Mouse (Mus musculus) erythroblast, embryonic 14.5 days (primary cell): Measurements from ENCODE around the gene Sh3rf3.

Experiments
- GATA1 ChIP-seq: IDR thresholded peaks from 2 replicates; pipeline ENCODE4 v1.6.1; 2012; ENCODE audit warnings: low read length, inconsistent platforms, mixed read lengths
- TAL1 ChIP-seq: IDR thresholded peaks from 3 replicates; pipeline ENCODE4 v1.6.1; 2012; ENCODE audit warnings: low read length, inconsistent platforms, mixed read lengths

DNA sequence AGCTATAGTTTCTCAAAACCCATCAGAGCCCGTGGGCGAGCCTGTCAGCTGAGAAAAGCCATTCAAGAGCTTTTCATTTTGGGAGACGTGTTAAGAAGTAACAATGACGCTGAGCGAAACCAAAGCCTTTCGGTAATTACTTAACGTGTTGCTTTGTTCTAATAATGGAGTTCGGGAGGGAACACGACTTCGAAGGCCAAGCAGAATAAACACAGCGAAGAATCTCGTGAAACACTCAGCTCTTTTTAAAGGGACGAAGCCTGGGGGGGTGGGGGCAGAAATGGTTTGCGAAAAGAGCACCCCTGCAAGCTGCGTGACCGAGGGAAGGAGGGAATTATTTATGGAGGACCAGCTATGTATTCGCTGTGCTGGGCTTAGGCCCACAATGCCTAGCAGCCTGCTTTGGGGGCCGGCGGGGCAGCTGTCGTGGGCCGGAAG, 12.1 kb upstream of the Sh3rf3 start:
- TF ChIP-seq TAL1 (no peak), GATA1 (no peak)
